Mouse (Mus musculus) heart, adult 18-20 months (tissue): Measurements from ENCODE around the gene Gtf2f1. TPM values are rescaled to one million over a fixed set of nuclear protein-coding genes. Genes with fewer than 3 reads are reported as not detected.
"Not testable (repeated sequence)": the region's sequence is repeated elsewhere in the genome, so short reads cannot be mapped to it uniquely, and the experiment has no call there.

Source experiments
- DNase-seq, 2 experiments: peaks; one replicate each; pipeline ENCODE4 v3.0.0; 2021 to 2022; ENCODE audit warnings: mixed read lengths in 1 of 2
- long read RNA-seq, 2 experiments: library from polyadenylated mRNA; stranded (forward); transcript quantifications; one replicate each; pipeline ENCODE4 v2.0.0; 2021
- total RNA-seq, 2 experiments: library from RNA; stranded (reverse); gene quantifications; 2 replicates each; pipeline ENCODE4 v1.2.3; 2021

Gtf2f1 gene
- 10 to 100 TPM; 22.6 to 23.0 TPM for total RNA-seq
- long read RNA-seq, experiment 1, transcript Gtf2f1-201 (13 exons, 1,717 nt): major isoform, 24 of 31 reads
- long read RNA-seq, experiment 1, partial matches to known transcripts: 5 of 31 reads
- long read RNA-seq, experiment 1, other reads (novel, unspliced or antisense): 2 of 31 reads
- long read RNA-seq, experiment 2, transcript Gtf2f1-201 (13 exons, 1,717 nt): major isoform, 15 of 23 reads
- long read RNA-seq, experiment 2, partial matches to known transcripts: 6 of 23 reads
- long read RNA-seq, experiment 2, other reads (novel, unspliced or antisense): 2 of 23 reads

DNA sequence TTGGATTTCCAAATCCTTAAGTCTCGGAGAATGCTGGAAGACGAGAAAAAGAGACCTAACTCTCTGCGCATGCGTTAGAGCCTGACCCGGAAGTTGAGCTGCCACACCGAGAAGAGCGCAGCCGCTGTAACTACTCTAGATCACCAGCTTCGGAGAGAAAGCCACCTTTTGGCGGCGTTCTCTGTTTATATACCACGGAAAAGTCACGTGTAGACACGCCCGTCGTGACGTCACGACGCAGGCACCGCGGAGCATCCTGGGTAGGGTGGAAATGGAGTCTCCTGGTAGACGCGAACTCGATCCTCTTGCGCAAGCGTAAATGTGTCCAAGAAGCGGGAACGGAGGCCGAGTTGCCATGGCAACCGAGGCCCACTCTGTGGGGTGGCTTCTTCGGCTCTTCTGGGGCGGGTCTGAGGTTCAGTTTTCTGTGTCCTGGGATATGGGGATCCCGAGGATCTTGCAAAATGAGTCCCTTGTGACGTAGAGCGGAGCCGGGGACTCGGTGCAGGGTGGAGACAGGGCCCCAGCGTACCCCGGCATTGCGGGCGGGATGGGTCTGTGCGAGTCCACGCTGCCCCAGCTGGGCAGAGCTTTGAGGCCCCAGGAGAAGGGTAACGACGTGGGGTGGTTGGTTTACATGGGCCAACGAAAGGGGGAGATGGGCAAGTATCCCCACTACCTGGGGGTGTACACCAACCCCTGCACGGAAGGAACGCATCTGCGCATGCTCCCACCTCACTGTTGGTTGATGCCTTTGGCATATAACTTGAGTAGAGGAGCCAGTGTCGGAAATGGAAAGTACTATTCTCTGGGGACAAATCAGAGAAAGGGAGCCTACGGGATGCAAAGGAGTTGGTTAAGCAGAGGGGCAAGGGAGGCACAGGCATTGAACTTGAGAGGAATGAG is at the start of gene Gtf2f1, which contains the start of gene Gm17949:
TSS of gene Gtf2f1 (minus strand) at position 53 of the 906 bp plus-strand sequence.
TSS of gene Gm17949 (plus strand) at position 234 of the 906 bp plus-strand sequence.
- peak; percentile 95 for DNase-seq

DNA sequence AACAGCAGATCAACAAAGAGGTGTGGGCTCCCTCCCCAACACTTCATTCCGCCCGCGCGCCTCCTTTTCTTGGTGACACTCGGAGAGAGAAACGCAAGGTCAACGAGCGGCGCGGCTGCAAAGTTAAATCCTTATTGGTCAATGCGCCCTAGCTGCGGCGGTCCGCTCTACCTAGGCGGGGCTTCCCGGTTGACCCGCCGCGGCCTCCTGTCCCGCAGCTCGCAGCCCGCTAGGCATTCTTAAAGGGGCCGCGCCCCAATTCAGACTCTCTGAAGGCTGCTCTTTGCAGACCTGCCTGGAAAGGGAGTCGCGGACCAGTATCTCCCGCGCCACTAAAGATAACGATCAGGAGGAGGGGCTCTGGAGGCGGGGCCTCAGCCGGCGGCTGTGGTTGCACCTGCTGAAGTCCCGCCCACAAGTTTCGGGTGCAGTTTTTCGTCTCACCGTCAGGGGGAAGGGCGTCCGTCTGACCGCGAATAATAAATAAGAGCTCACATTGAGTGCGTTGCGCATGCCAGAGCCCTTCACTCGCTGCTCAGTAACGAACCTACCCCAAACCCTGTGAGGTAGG is 49.2 kb upstream of the Gtf2f1 start:
- DNase-seq: peak; percentile 97 to 98

DNA sequence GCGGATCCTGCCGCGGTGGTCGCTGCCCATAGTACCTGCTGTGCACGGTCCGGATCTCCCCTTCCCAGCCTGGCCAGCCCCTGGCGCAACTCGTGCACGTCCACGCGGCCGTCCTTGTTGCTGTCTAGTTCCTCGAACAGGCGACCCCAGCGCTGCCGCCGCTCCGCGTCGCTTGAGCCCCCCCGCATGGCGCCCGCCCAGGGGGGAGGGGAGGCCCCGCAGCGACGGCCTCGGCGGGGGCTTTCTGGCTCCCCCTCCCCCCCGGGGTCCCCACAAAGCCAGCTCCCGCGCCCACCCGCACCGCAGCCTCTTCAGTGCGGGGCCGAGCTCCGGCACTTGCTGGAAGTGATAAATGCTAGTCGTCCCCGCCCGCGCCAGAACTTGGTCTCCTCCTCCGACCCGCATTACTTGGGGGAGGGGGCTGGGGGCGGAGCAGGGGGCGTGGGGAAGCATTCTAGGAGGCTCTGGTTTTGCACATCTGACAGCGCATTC is 48.4 kb upstream of the Gtf2f1 start, which contains the start of gene Slc25a23:
TSS of gene Slc25a23 (minus strand) at position 378 of the 492 bp plus-strand sequence.
- peak; percentile 66 to 74 for DNase-seq

DNA sequence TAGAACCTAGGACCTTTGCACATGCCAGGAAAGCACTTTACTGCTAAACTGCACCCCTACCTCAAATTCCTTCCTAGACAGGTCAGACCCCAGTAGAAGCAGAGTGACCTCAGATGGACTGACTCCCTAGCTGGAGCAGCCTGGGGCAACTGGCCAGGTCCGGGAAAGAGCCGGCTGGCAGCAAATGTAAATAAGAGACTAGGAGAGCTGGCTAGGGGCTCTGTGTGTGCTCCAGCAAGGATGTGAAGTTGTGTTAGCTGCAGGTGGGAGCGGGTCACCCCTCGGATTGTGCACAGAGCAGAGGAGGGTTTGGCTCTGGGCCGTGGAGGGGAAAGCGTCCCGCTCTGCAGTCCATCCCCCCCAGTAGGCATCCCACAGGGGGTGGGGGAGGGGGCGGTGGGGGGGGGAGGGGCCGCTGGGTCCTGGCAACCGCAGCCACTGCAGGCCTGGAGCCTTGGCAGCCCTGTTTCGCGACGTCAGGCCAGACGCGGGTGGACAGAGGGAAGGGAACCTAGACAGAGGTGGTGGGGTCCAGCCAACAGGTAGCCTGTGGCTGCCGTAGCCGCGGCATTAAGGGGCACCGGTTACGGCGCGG is 47.9 kb upstream of the Gtf2f1 start, which contains the start of gene Crb3:
TSS of gene Crb3 (plus strand) at position 215 of the 595 bp plus-strand sequence.
- peak; percentile 54 to 62 for DNase-seq

DNA sequence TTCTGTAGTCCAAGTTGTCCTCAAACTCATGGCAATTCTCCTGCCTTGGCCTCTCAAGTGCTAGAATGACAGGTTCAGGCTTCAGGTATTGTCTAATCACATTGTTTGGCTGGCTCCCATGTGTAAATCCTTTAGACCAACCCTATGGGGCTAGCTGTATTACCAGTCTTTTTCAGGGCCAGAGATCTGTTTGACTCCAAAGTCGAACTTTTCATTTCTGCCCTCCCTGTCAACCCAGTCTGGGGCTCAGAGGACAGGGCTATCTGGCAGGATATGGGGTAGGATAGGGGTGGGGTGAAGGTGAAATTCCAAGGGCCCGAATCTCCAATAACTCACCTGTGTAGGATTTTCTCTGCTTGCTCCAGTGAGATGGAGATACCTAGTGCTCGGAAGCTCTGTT is 45.2 kb upstream of the Gtf2f1 start:
- DNase-seq: no peak

DNA sequence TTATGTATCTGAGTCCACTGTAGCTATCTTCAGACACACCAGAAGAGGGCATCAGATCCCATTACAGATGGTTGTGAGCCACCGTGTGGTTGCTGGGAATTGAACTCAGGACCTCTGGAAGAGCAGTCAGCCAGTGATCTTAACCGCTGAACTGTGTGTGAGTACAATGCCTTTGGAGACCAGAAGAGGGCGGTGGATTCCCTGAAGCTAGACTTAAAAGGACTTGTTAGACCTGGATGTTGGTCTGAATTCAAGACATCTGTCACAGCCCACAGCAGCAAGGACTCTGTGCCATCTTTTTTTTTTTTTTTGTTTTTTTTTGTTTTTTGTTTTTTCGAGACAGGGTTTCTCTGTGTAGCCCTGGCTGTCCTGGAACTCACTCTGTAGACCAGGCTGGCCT is 40.6 kb upstream of the Gtf2f1 start:
- DNase-seq: not testable (repeated sequence)

DNA sequence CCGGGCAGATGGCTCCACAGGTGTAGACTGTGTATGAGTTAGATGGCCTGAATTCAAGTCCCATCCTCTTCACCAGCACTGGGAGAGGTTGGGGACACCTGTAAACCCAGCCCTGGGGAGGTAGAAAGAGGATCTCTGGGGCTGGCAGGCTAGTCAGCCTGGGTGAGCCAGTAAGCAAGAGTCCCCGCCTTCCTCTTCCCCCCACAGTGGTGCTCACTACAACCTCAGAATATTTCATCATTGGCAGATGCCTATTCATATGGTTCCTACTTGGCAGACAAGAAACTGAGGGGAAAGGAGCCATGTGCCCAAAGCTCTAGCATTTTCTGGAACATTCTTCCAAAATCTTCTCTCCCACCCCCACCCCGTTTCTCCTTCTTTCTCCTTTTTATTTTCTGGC is 37.7 kb upstream of the Gtf2f1 start:
- DNase-seq: no peak

DNA sequence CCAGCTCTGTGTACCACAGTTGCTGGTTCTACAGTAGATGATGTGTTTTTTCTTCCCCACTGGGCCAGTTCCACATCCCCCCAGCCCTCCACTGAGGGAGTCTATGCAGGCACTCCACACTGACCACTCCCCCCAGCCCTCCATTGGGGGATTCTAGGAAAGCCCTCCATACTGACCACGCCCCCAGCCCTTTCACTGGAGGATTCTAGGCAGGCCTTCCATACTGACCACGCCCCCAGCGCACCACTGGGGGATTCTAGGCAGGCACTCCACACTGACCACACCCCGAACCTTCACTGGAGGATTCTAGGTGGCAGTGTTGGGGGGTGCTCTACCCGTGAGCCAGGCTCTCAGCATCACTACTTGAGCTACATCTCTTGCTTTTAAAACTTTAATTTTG is 36.3 kb upstream of the Gtf2f1 start:
- DNase-seq: no peak

DNA sequence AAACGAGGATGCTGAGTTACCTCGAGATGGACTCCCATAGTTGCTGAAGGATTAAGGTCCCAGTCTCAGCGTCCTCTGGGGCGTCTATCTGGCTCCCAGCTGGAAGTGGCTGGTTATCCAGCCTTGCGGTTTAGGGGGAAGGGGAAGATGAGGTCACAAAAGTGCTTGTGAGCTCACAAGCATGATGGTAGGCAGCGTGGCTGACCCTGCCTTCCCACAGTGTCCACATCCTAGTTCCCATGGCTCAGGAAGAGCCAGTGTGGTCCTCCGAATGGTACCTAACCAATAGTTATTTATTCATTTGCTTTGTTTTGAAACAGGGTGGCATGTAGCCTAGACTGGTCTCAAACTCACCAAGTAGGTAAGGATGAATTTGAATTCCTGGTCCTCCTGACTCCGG is 30.5 kb upstream of the Gtf2f1 start, which contains the start of gene Slc25a41:
TSS of gene Slc25a41 (minus strand) at position 101 of the 400 bp plus-strand sequence.
- no peak for DNase-seq

DNA sequence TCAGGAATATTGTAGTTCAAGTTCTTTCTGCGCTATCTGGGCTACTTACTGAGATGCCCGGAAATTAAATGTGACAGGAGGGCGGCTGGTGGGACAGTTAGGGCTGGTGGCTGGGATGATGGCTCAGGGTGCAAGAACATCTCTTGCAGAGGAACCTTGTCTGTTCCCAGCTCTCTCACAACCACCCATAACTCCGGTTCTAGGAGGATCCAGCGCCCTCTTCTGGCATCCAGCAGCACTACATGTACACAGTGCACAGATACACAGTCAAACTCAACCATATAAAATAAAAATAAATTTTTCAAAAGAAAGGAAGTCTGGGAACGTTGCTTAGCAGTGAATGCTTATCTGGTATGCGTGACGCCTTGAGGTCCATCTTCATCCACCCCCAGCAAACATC is 27.9 kb upstream of the Gtf2f1 start:
- DNase-seq: no peak

DNA sequence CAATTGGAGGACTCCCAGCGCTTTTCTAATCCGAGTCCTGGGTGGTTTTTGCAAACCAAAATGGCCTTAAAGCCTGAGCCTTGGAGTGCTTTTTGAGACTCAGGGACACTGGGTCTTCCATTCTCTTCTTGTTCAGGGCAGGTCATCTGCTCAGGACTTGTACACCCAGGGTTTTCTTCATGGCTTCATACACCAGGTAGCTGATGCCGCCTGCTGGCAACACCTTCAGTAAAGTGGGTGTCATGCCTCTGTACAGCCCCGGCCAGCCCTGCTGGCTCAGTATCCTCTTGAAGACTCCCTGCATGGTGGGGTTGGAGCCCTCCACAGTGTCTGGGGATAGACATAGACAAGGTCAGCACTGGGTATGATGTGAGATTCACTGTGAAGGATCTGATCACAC is 21.8 kb upstream of the Gtf2f1 start:
- DNase-seq: no peak

DNA sequence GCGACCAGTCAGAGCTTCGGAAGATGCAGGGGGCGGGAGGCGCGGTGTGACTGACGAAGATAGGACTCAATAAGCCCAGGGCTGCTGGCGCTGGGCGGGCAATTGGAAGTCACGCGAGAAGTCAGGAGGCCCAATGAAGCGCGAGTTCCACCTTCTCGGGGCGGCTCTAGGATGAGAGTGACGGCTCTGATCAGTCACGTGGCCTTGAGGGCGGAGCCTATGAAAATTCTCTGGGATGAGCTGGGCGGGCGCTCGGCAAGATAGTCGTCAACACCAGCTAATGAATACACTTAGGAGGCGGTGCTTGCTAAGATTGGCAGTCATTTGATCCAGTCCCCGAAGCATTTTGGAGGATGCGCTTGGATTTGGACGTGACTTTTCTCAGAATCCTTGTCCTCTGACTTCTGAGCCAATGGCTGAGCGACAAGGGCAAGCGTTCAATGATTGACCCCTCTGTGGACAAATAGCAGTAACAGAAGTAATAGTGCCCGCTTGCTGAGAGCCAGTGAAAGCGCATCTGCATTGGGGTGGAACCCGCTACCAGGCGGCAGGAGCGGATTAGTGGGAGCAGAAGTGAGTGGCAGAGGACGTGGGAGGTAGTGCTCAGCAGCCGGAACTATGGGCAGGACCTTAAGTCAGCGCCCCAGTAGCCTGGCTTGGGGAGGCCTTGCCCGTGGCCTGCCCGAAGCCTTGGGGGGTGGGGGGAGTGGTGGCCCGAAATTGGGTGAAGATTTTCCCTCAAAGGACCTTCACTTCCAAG is 20.8 kb upstream of the Gtf2f1 start:
- peak; percentile 100 for DNase-seq

DNA sequence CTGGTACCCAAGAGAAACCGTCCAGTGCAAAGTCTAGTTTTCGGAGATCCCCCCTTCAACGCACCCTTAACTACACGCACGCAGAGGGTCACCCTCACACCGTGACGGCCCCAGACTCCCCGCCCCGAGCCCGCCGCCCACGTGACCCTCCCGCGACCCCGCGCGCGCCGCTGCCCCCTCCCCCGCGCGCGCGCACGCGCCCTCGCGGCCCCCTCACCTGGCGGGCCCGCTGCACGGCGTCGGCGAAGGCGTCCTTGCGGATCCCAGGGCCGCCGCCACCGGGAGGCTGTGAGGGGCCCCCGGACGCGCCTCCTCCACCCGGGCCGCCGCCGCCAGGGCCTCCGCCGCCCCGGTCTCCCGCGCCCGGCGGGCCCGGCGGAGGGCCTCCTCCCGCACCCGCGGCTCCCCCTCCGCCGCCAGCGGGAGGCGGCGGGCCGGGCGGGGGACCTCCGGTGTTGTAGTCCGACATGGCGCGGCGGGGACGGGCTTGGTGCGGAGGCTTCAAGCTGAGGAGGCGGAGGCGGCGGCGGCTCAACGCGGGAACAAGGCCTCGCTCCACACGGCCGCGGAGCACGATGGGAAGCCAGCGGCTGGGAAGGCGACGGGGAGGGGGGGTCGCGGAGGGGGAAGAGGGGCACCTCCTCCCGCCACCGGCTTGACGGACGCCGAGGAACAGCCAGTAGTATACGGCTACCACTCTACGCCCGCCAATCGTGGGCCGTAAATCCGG is 20.0 kb upstream of the Gtf2f1 start, which contains the start of gene Khsrp:
TSS of gene Khsrp (minus strand) at position 592 of the 730 bp plus-strand sequence.
- peak in 1 of 2 experiments; percentile 17 for DNase-seq

DNA sequence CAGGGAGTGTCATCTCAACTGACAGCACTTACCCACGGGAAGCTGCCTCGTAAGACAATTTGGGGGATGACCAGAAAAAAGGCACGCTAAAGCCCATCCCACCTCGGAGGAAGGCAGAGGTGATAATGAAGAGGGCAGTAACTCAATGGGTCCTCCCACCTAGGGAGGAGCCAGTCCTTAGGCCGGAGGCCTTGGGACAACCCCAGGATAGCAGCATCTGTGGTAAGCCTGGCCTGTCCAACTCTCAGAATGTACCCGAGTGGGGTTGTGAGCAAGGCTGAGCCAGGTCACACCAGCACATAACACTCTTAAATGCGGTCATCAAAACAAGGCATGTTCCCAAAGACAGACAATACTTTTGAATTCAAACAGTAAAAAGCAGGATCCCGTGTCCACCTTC is 18.6 kb upstream of the Gtf2f1 start:
- peak in 1 of 2 experiments; percentile 32 for DNase-seq

DNA sequence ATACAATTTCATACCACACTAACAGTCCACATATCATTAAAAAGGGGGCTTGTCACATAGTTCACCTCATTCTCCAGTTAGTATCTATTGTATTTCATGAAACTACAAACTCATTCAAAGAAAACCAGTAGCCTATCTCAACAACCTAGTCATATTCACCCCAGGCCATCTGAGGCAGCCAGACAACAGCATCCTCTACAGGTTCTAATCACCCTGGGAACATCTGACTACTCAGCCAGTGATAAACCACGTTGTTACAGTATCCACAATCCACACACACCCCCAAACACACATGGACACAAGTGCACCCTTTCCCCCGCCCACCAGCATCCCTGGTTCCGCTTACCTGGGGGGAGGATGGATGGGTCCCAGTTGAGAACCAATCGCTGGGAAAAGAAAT is 16.4 kb upstream of the Gtf2f1 start:
- no peak for DNase-seq

DNA sequence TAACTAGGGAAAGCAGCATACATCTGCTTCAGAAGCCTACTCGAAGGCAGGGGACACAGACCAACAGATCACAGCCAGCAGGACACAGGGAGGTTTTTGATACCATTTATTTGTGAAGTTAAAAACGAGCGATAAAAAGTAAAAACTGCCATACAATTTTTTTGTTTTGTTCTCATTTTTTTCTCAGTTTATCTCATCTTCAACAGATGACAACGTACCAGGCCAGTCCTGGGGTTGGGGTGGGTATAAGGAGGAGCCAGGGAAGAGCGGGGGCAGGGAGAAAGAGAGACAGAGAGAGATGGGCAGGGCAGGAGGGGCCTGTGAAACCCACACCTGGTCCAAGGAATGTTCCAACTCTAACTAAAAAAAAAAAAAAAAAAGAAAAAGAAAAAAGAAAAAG is 9.9 kb upstream of the Gtf2f1 start:
- no peak for DNase-seq

DNA sequence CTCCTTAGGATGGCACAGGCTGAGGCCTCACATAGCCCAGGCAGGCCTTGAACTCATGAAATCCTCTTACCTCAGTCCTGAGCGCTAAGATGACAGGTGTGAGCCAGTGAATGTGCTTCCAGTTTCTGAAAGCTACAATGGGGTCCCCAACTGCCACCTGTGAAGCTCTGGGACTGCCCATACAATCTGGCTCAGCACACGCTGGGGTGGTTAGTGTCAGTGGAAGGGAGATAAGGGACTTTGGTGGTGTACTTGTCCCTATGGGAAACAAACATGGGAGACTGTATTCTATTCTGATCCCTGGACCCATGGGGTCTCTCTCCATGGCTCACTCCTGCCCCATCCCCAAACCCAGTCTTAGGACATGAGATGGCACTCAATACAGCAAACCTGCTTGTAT is 8.6 kb upstream of the Gtf2f1 start:
- DNase-seq: no peak

DNA sequence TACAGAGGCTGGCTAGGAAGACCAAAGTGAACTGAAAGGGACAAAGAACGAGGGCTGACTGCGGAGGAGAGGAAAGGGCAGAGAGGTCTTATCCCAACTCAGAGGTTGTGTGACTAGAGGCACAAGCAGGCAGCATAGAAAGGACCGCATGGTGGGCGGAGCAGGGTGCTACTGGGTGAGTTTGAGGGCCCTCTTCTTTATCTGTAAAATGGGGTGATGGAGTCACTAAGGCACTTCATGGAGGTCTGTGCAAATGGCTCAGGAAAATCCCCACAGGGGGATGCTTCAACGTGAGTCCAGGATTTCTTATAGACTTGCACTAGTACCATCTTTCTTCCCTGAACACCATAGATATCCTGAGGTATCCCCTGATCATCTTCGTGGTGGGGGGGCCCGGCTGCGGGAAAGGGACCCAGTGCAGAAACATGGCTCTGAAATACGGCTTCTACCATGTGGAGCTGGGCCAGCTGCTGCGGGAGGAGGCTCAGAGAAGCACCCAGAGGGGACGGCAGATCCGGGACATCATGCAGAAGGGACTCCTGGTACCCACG is 1.2 kb upstream of the Gtf2f1 start:
- DNase-seq: no peak

DNA sequence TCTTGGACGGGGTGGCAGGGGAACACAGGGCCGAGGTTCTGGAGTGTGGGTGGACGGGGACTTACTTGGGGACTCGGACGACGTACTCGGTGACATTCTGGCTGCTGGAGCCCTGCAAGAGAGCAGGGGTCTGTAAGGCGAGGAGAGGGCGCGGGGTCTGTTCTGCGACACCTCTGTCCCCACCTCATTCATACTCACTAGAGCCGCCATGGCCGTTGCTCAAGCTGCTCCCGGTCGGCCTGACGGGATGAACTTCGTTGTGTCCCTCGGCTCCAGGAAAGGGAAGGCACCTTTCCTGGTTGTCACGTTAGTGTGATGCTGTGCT is 215 bp downstream of the Gtf2f1 start:
- DNase-seq: no peak
